In genomic region chr7:16426129-16426729, GRCm38 (mm10) we compare ENCODE assay signal across 8 mouse cellular contexts. TPM values are rescaled to one million over a fixed set of nuclear protein-coding genes. Genes with fewer than 3 reads are reported as not detected.
DNase-seq lines count a peak whose midpoint lies in the region; TF ChIP-seq lines count a peak whose summit lies in the region.

No protein-coding gene starts in this region.

- H3K4me1 ChIP-seq in bone marrow macrophage, adult 2 months (ENCODE audit: control insufficient read depth, insufficient read depth, low read length): no peaks in the 10 kb centered on the region
- no peaks in the 10 kb centered on the region for H3K4me1 ChIP-seq in forebrain, embryonic 10.5 days
- no peaks in the 10 kb centered on the region for H3K4me1 ChIP-seq in lung, adult 2 months (ENCODE audit: control insufficient read depth, insufficient read depth, low read length)

- no peak overlapping the region for H3K27ac ChIP-seq in bone marrow macrophage, adult 2 months (ENCODE audit: insufficient read depth, low read depth, low read length)
- H3K27ac ChIP-seq in forebrain, embryonic 10.5 days: no peak overlapping the region

- 65% methylated on average over 4 of the region's 4 CpGs for WGBS in forebrain, embryonic 10.5 days
- 52% methylated on average over 4 of the region's 4 CpGs for WGBS in lung, adult 2 months

- no peaks in the 10 kb centered on the region for H3K9me3 ChIP-seq in forebrain, embryonic 10.5 days

- intact Hi-C loops in heart, postnatal 14 days (cut with DNase I): loop anchor here (1.0 to 10.0 kb wide), 2 partner anchors 30 to 51 kb away; no protein-coding TSS in a partner anchor

- H3K27me3 ChIP-seq in forebrain, embryonic 10.5 days (ENCODE audit: poor library complexity, severe bottlenecking): no peaks in the 10 kb centered on the region

- no peak overlapping the region for H3K4me3 ChIP-seq in bone marrow macrophage, adult 2 months (ENCODE audit: insufficient read depth, low read length)
- no peak overlapping the region for H3K4me3 ChIP-seq in forebrain, embryonic 10.5 days
- no peak overlapping the region for H3K4me3 ChIP-seq in lung, adult 2 months (replicated peaks; ENCODE audit: extremely low read depth, low read depth, low read length)

- peak; percentile 61 for TF ChIP-seq CTCF in bone marrow macrophage, adult 2 months (IDR thresholded peaks at IDR 0.05; ENCODE audit: low read depth, low read length)
- TF ChIP-seq CTCF in lung, adult 2 months (IDR thresholded peaks at IDR 0.05; ENCODE audit: insufficient read depth, low read length): peak; percentile 79

- H3K36me3 ChIP-seq in forebrain, embryonic 10.5 days (replicated peaks): peaks cover 100% of the 10 kb centered on the region

- peak; percentile 57 for DNase-seq in CD4-positive helper T cell, adult 2 months (ENCODE audit: low read depth, low spot score)
- DNase-seq in forebrain, embryonic 10.5 days (ENCODE audit: extremely low spot score, low spot score): peak; percentile 71
- DNase-seq in heart, postnatal 14 days: peak; percentile 89 to 94
- DNase-seq in kidney, postnatal 36 days: peak; percentile 91 to 96
- peak; percentile 81 for DNase-seq in lung, adult 2 months
- peak; percentile 42 for DNase-seq in ovary, adult 18-20 months (ENCODE audit: low spot score)
- peak; percentile 42 for DNase-seq in testis, postnatal 14 days (ENCODE audit: low spot score)

- TF ChIP-seq POLR2A in bone marrow macrophage, adult 2 months (IDR thresholded peaks at IDR 0.05; ENCODE audit: borderline replicate concordance, low read depth, low read length): no peak
- TF ChIP-seq POLR2A in lung, adult 2 months (IDR thresholded peaks at IDR 0.05; ENCODE audit: borderline replicate concordance, extremely low read depth, low read depth, low read length): no peak

RNA-seq across cellular contexts. Expression of gene Zc3h4, which starts 25.5 kb away (rescaled TPM):
- polyA plus RNA-seq in bone marrow macrophage, adult 2 months (2012; ENCODE audit: insufficient read depth, insufficient read length, missing spikeins): 30.4 and 31.9 TPM in 2 replicates
- polyA plus RNA-seq in forebrain, embryonic 10.5 days (2016; fragmentation: Nextera tagmentation; extraction: Ambion mirVana): 18.8 and 19.2 TPM in 2 replicates
- 10 to 100 TPM; 29.5 to 30.1 TPM for total RNA-seq in heart, postnatal 14 days (2021)
- 44.9 and 45.9 TPM in 2 replicates for polyA plus RNA-seq in lung, adult 2 months (2012; rRNA removed)

RNA-seq across cellular contexts. Expression of gene Tmem160, which starts 26.4 kb away (rescaled TPM):
- polyA plus RNA-seq in bone marrow macrophage, adult 2 months (2012; ENCODE audit: insufficient read depth, insufficient read length, missing spikeins): 43.4 and 51.6 TPM in 2 replicates
- 64.4 and 68.5 TPM in 2 replicates for polyA plus RNA-seq in forebrain, embryonic 10.5 days (2016; fragmentation: Nextera tagmentation; extraction: Ambion mirVana)
- total RNA-seq in heart, postnatal 14 days (2021): 10 to 100 TPM; 85.0 to 86.8 TPM
- polyA plus RNA-seq in lung, adult 2 months (2012; rRNA removed): 129 and 205 TPM in 2 replicates

RNA-seq across cellular contexts. Expression of gene Sae1, which starts 38.6 kb away (rescaled TPM):
- polyA plus RNA-seq in bone marrow macrophage, adult 2 months (2012; ENCODE audit: insufficient read depth, insufficient read length, missing spikeins): 57.2 and 59.3 TPM in 2 replicates
- 505 and 521 TPM in 2 replicates for polyA plus RNA-seq in forebrain, embryonic 10.5 days (2016; fragmentation: Nextera tagmentation; extraction: Ambion mirVana)
- total RNA-seq in heart, postnatal 14 days (2021): 10 to 100 TPM; 41.8 to 47.6 TPM
- polyA plus RNA-seq in lung, adult 2 months (2012; rRNA removed): 20.7 and 31.0 TPM in 2 replicates

RNA-seq across cellular contexts. Expression of gene Npas1, which starts 51.3 kb away (rescaled TPM):
- polyA plus RNA-seq in bone marrow macrophage, adult 2 months (2012; ENCODE audit: insufficient read depth, insufficient read length, missing spikeins): not detected in 2 replicates
- 0.71 and 1.2 TPM in 2 replicates for polyA plus RNA-seq in forebrain, embryonic 10.5 days (2016; fragmentation: Nextera tagmentation; extraction: Ambion mirVana)
- total RNA-seq in heart, postnatal 14 days (2021): not detected
- not detected in 2 replicates for polyA plus RNA-seq in lung, adult 2 months (2012; rRNA removed)

Comparison
In these comparisons a context has a peak if more than half of its experiments do, and no peak if none do; other contexts are left out.
1. DNase-seq: peak in every context shown above with its lines; median percentile 94 in kidney, postnatal 36 days; 92 in heart, postnatal 14 days; 81 in lung, adult 2 months; 71 in forebrain, embryonic 10.5 days; 57 in CD4-positive helper T cell, adult 2 months; 42 in ovary, adult 18-20 months; 42 in testis, postnatal 14 days.